Mouse (Mus musculus) left cerebral cortex, postnatal 14 days (tissue): ENCODE results near the gene Ifrd2. TPM values are rescaled to one million over a fixed set of nuclear protein-coding genes. Genes with fewer than 3 reads are reported as not detected.

Experiments used
- DNase-seq, 2 experiments: peaks; one replicate each; pipeline ENCODE4 v3.0.0; 2021 to 2022; ENCODE audit warnings: low spot score in 2 of 2, mixed read lengths in 1 of 2
- intact Hi-C: fragments of 180-260 bp; cut with DNase I; formaldehyde crosslinking; loops from one replicate; pipeline ENCODE4 v1.15.1; 2025
- long read RNA-seq, 2 experiments: library from polyadenylated mRNA; stranded (forward); transcript quantifications; one replicate each; pipeline ENCODE4 v2.0.0; 2021
- total RNA-seq, 2 experiments: library from RNA; stranded (reverse); gene quantifications; 2 replicates each; pipeline ENCODE4 v1.2.3; 2021

Ifrd2 gene
- total RNA-seq: 1 to 10 TPM; 8.9 to 9.7 TPM
- long read RNA-seq, experiment 1, transcript Ifrd2-201 (12 exons, 2,056 nt): major isoform, 5 of 7 reads
- long read RNA-seq, experiment 1, partial matches to known transcripts: 0 of 7 reads
- long read RNA-seq, experiment 1, other reads (novel, unspliced or antisense): 1 of 7 reads
- long read RNA-seq, experiment 2, transcript Ifrd2-201 (12 exons, 2,056 nt): major isoform, 11 of 18 reads
- long read RNA-seq, experiment 2, partial matches to known transcripts: 0 of 18 reads
- long read RNA-seq, experiment 2, other reads (novel, unspliced or antisense): 7 of 18 reads

GRCm38 (mm10) chr9:107586974-107587832 is at the start of gene Ifrd2:
Gene Ifrd2 (plus strand): TSS chr9:107587642.
- peak; percentile 98 to 99 for DNase-seq
- intact Hi-C loops: no loop called here

- intact Hi-C loops: loop anchor here (10.0 kb wide), 1 partner anchor 643 kb away; the partner anchor contains the start of gene Manf
- DNase-seq: no peak
Observed at GRCm38 (mm10) chr9:107538231-107538630, 49.2 kb upstream of the Ifrd2 start.

GRCm38 (mm10) chr9:107538711-107539110 is 48.7 kb upstream of the Ifrd2 start:
- no peak for DNase-seq
- intact Hi-C loops: loop anchor here (10.0 kb wide), 1 partner anchor 644 kb away; the partner anchor contains the start of gene Manf

- DNase-seq: no peak
- intact Hi-C loops: loop anchor here (10.0 kb wide), 1 partner anchor 645 kb away; the partner anchor contains the start of gene Manf
Observed at GRCm38 (mm10) chr9:107539940-107540339, 47.5 kb upstream of the Ifrd2 start.

GRCm38 (mm10) chr9:107540420-107540819 is 47.0 kb upstream of the Ifrd2 start:
- DNase-seq: no peak
- intact Hi-C loops: no loop called here

- no peak for DNase-seq
- intact Hi-C loops: no loop called here
Observed at GRCm38 (mm10) chr9:107541005-107541404, 46.4 kb upstream of the Ifrd2 start.

- intact Hi-C loops: no loop called here
- DNase-seq: peak; percentile 92 to 94
Observed at GRCm38 (mm10) chr9:107541474-107542351, 45.7 kb upstream of the Ifrd2 start, which contains the start of the genes Cyb561d2 and Nprl2. Gene Cyb561d2 (minus strand): TSS chr9:107542193. Gene Nprl2 (plus strand): TSS chr9:107542226.

GRCm38 (mm10) chr9:107542352-107542686 is 45.1 kb upstream of the Ifrd2 start:
- intact Hi-C loops: no loop called here
- DNase-seq: no peak

- no peak for DNase-seq
- intact Hi-C loops: no loop called here
Observed at GRCm38 (mm10) chr9:107542721-107543120, 44.7 kb upstream of the Ifrd2 start.

GRCm38 (mm10) chr9:107543299-107543698 is 44.1 kb upstream of the Ifrd2 start:
- DNase-seq: no peak
- intact Hi-C loops: no loop called here

GRCm38 (mm10) chr9:107544196-107544700 is 43.2 kb upstream of the Ifrd2 start:
- DNase-seq: no peak
- intact Hi-C loops: no loop called here

- intact Hi-C loops: no loop called here
- DNase-seq: no peak
Observed at GRCm38 (mm10) chr9:107544729-107545128, 42.7 kb upstream of the Ifrd2 start.

GRCm38 (mm10) chr9:107545199-107545598 is 42.2 kb upstream of the Ifrd2 start:
- no peak for DNase-seq
- intact Hi-C loops: no loop called here

GRCm38 (mm10) chr9:107545602-107546001 is 41.8 kb upstream of the Ifrd2 start:
- intact Hi-C loops: no loop called here
- peak; percentile 79 to 81 for DNase-seq

- intact Hi-C loops: no loop called here
- peak; percentile 90 to 92 for DNase-seq
Observed at GRCm38 (mm10) chr9:107547026-107547425, 40.4 kb upstream of the Ifrd2 start, which contains the start of gene Zmynd10. Gene Zmynd10 (plus strand): TSS chr9:107547298.

GRCm38 (mm10) chr9:107547957-107548356 is 39.5 kb upstream of the Ifrd2 start:
- intact Hi-C loops: no loop called here
- DNase-seq: no peak

- intact Hi-C loops: no loop called here
- DNase-seq: no peak
Observed at GRCm38 (mm10) chr9:107548820-107549219, 38.6 kb upstream of the Ifrd2 start.

- intact Hi-C loops: no loop called here
- no peak for DNase-seq
Observed at GRCm38 (mm10) chr9:107549297-107550074, 38.0 kb upstream of the Ifrd2 start.
